Mouse (Mus musculus) large intestine, adult 2 months (tissue): ENCODE measurements around the gene Gm45713. TPM values are rescaled to one million over a fixed set of nuclear protein-coding genes. Genes with fewer than 3 reads are reported as not detected.
"Not testable (repeated sequence)": the region's sequence is repeated elsewhere in the genome, so short reads cannot be mapped to it uniquely, and the experiment has no call there.

Experiments
- DNase-seq: peaks from one replicate; pipeline ENCODE4 v3.0.0-alpha.2; 2012; ENCODE audit warnings: low read depth, low spot score
- WGBS: fragments of 180-500 bp; shearing (Covaris S2); methylation state at CpG from one replicate; pipeline ENCODE4 v1.1.7; 2018; 5-methylcytosine and 5-hydroxymethylcytosine counted together
- polyA plus RNA-seq: library from polyadenylated mRNA; depleted of rRNA; stranded (reverse); fragments of >200 nt; gene quantifications from 2 replicates; pipeline ENCODE4 v1.2.3, GENCODE M21; 2012

The Gm45713 gene
- polyA plus RNA-seq, 1 experiment, result 0.78 TPM

- 3% methylated on average over 41 of the region's 41 CpGs for WGBS
- DNase-seq, result no peak
These were observed 27.9 kb upstream of the Gm45713 start, which contains the start of gene Slc17a7 for GRCm38 (mm10) chr7:45163735-45164490. Slc17a7 (plus strand) TSS chr7:45163949.

GRCm38 (mm10) chr7:45162996-45163615 lies 27.1 kb upstream of the Gm45713 start:
- WGBS, result 69% methylated on average over 9 of the region's 9 CpGs
- no peak for DNase-seq

- WGBS, result 24% methylated on average over 6 of the region's 6 CpGs
- no peak for DNase-seq
These were observed 26.5 kb upstream of the Gm45713 start for GRCm38 (mm10) chr7:45162551-45162950.

GRCm38 (mm10) chr7:45161612-45162473 lies 25.8 kb upstream of the Gm45713 start:
- WGBS, result 4% methylated on average over 35 of the region's 35 CpGs
- DNase-seq, result peak; percentile 44

GRCm38 (mm10) chr7:45160866-45161265 lies 24.8 kb upstream of the Gm45713 start:
- 88% methylated on average over 3 of the region's 3 CpGs for WGBS
- DNase-seq, result no peak

GRCm38 (mm10) chr7:45160316-45160800 lies 24.3 kb upstream of the Gm45713 start:
- WGBS, result 91% methylated on average over 6 of the region's 6 CpGs
- no peak for DNase-seq

GRCm38 (mm10) chr7:45158991-45159390 lies 23.0 kb upstream of the Gm45713 start:
- 91% methylated on average over 6 of the region's 6 CpGs for WGBS
- DNase-seq, result no peak

GRCm38 (mm10) chr7:45157459-45157858 lies 21.4 kb upstream of the Gm45713 start:
- 88% methylated on average over 14 of the region's 14 CpGs for WGBS
- no peak for DNase-seq

GRCm38 (mm10) chr7:45156206-45156605 lies 20.2 kb upstream of the Gm45713 start:
- 95% methylated on average over 15 of the region's 15 CpGs for WGBS

GRCm38 (mm10) chr7:45155590-45155989 lies 19.6 kb upstream of the Gm45713 start:
- 78% methylated on average over 9 of the region's 9 CpGs for WGBS
- DNase-seq, result no peak

More at GRCm38 (mm10) chr7:45156206-45156605, 20.2 kb upstream of the Gm45713 start:
- no peak for DNase-seq

GRCm38 (mm10) chr7:45154993-45155514 lies 19.0 kb upstream of the Gm45713 start:
- DNase-seq, result no peak
- 52% methylated on average over 12 of the region's 12 CpGs for WGBS

- peak; percentile 83 for DNase-seq
These were observed 18.3 kb upstream of the Gm45713 start, which contains the start of the genes Pih1d1 and Aldh16a1 for GRCm38 (mm10) chr7:45154096-45154992. Pih1d1 (plus strand) TSS chr7:45154303. Aldh16a1 (minus strand) TSS chr7:45154584.

GRCm38 (mm10) chr7:45153586-45153985 lies 17.6 kb upstream of the Gm45713 start:
- no peak for DNase-seq
- WGBS, result under 1% methylated on average over 5 of the region's 5 CpGs

More at GRCm38 (mm10) chr7:45154096-45154992, 18.3 kb upstream of the Gm45713 start, which contains the start of the genes Pih1d1 and Aldh16a1:
- WGBS, result under 1% methylated on average over 69 of the region's 69 CpGs

GRCm38 (mm10) chr7:45153052-45153451 lies 17.0 kb upstream of the Gm45713 start:
- 57% methylated on average over 2 of the region's 2 CpGs for WGBS
- DNase-seq, result not testable (repeated sequence)

GRCm38 (mm10) chr7:45151303-45151702 lies 15.3 kb upstream of the Gm45713 start:
- 63% methylated on average over 11 of the region's 11 CpGs for WGBS
- DNase-seq, result no peak

GRCm38 (mm10) chr7:45150321-45150720 lies 14.3 kb upstream of the Gm45713 start:
- 78% methylated on average over 4 of the region's 4 CpGs for WGBS
- no peak for DNase-seq

- 83% methylated on average over 6 of the region's 6 CpGs for WGBS
- no peak for DNase-seq
These were observed 13.5 kb upstream of the Gm45713 start for GRCm38 (mm10) chr7:45149545-45149944.

GRCm38 (mm10) chr7:45148534-45149098 lies 12.6 kb upstream of the Gm45713 start:
- WGBS, result 56% methylated on average over 4 of the region's 4 CpGs
- DNase-seq, result no peak
